Mouse (Mus musculus) hindbrain, embryonic 15.5 days (tissue): Measurements from ENCODE around the gene Thrb. TPM values are rescaled to one million over a fixed set of nuclear protein-coding genes. Genes with fewer than 3 reads are reported as not detected.

ENCODE experiments used
- ATAC-seq: fragments of 200-750 bp; cut with Nextera tagmentation; 2 replicates; pipeline ENCODE4 v1.8.0; 2017; ENCODE audit warnings: low read depth, moderate number of reproducible peaks, moderate TSS enrichment; ENCODE audit not compliant: low FRiP score
- H3K27ac ChIP-seq: fragments of 300-500 bp; sonication (generic); replicated peaks from 2 replicates; pipeline ENCODE4 v1.5.1; 2015; ENCODE audit warnings: mild to moderate bottlenecking, inconsistent platforms
- H3K27me3 ChIP-seq: fragments of 300-500 bp; sonication (generic); 2 replicates; pipeline ENCODE4 v1.6.1; 2015; ENCODE audit warnings: control low read depth, inconsistent platforms
- H3K36me3 ChIP-seq: fragments of 300-500 bp; sonication (generic); 2 replicates; pipeline ENCODE4 v1.6.1; 2015; ENCODE audit warnings: control low read depth, inconsistent platforms
- H3K4me1 ChIP-seq: fragments of 300-500 bp; sonication (generic); replicated peaks from 2 replicates; pipeline ENCODE4 v1.6.1; 2015; ENCODE audit warnings: control low read depth, inconsistent platforms
- H3K4me2 ChIP-seq: fragments of 300-500 bp; sonication (generic); 2 replicates; pipeline ENCODE4 v1.6.1; 2015; ENCODE audit warnings: moderate library complexity, mild to moderate bottlenecking, inconsistent platforms
- H3K4me3 ChIP-seq: fragments of 300-500 bp; sonication (generic); 2 replicates; pipeline ENCODE4 v1.5.1; 2015; ENCODE audit warnings: mild to moderate bottlenecking, inconsistent platforms
- H3K9ac ChIP-seq: fragments of 300-500 bp; sonication (generic); 2 replicates; pipeline ENCODE4 v1.6.1; 2015; ENCODE audit warnings: inconsistent platforms
- H3K9me3 ChIP-seq: fragments of 300-500 bp; sonication (generic); 2 replicates; pipeline ENCODE4 v1.6.1; 2016; ENCODE audit warnings: control low read depth, inconsistent platforms
- WGBS: fragments of 180-500 bp; shearing (Covaris S2); methylation state at CpG from one replicate; pipeline ENCODE4 v1.1.7; 2015; 5-methylcytosine and 5-hydroxymethylcytosine counted together
- polyA plus RNA-seq: library from polyadenylated mRNA; unstranded; fragments of >200 nt; fragmentation: Nextera tagmentation; extraction: Ambion mirVana; gene quantifications from 2 replicates; pipeline ENCODE4 v1.2.1, GENCODE M21; 2015

The Thrb gene
- polyA plus RNA-seq, 1 experiment from 2014 or later, result 2.3 TPM

GRCm38 (mm10) chr14:17722824-17723445 lies 62.9 kb downstream of the Thrb start:
- Histone ChIP-seq H3K4me1 (no peaks in the 10 kb centered on the region), H3K27ac (no peak overlapping the region), H3K9ac (no peak overlapping the region), H3K4me2 (no peak overlapping the region), H3K36me3 (no peaks in the 10 kb centered on the region), H3K27me3 (no peaks in the 10 kb centered on the region), H3K4me3 (no peak overlapping the region), H3K9me3 (no peaks in the 10 kb centered on the region)
- WGBS, result 17% methylated on average over 1 of the region's 1 CpGs
- no peak for ATAC-seq

GRCm38 (mm10) chr14:17724577-17724976 lies 64.5 kb downstream of the Thrb start:
- H3K9ac ChIP-seq, result no peak overlapping the region
- no peaks in the 10 kb centered on the region for H3K27me3 ChIP-seq
- H3K36me3 ChIP-seq, result no peaks in the 10 kb centered on the region
- WGBS, result 97% methylated on average over 3 of the region's 3 CpGs
- H3K27ac ChIP-seq, result no peak overlapping the region
- H3K9me3 ChIP-seq, result no peaks in the 10 kb centered on the region
- H3K4me2 ChIP-seq, result no peak overlapping the region
- no peaks in the 10 kb centered on the region for H3K4me1 ChIP-seq
- H3K4me3 ChIP-seq, result no peak overlapping the region
- no peak for ATAC-seq

GRCm38 (mm10) chr14:17726906-17727305 lies 66.8 kb downstream of the Thrb start:
- Histone ChIP-seq H3K4me3 (no peak overlapping the region), H3K4me2 (no peak overlapping the region), H3K27ac (no peak overlapping the region), H3K27me3 (no peaks in the 10 kb centered on the region), H3K4me1 (no peaks in the 10 kb centered on the region), H3K9me3 (no peaks in the 10 kb centered on the region), H3K9ac (no peak overlapping the region), H3K36me3 (no peaks in the 10 kb centered on the region)
- ATAC-seq, result no peak
- 87% methylated on average over 1 of the region's 1 CpGs for WGBS

GRCm38 (mm10) chr14:17727878-17728277 lies 67.8 kb downstream of the Thrb start:
- no peaks in the 10 kb centered on the region for H3K36me3 ChIP-seq
- no peak overlapping the region for H3K9ac ChIP-seq
- no peak overlapping the region for H3K27ac ChIP-seq
- H3K4me2 ChIP-seq, result no peak overlapping the region
- no peak for ATAC-seq
- no peaks in the 10 kb centered on the region for H3K27me3 ChIP-seq
- WGBS, result 85% methylated on average over 4 of the region's 4 CpGs
- H3K4me1 ChIP-seq, result no peaks in the 10 kb centered on the region
- H3K4me3 ChIP-seq, result no peak overlapping the region
- H3K9me3 ChIP-seq, result no peaks in the 10 kb centered on the region

- H3K9me3 ChIP-seq, result no peaks in the 10 kb centered on the region
- WGBS, result 89% methylated on average over 2 of the region's 2 CpGs
- no peak overlapping the region for H3K27ac ChIP-seq
- no peak overlapping the region for H3K4me3 ChIP-seq
- no peaks in the 10 kb centered on the region for H3K36me3 ChIP-seq
- H3K9ac ChIP-seq, result no peak overlapping the region
- no peak overlapping the region for H3K4me2 ChIP-seq
- no peaks in the 10 kb centered on the region for H3K27me3 ChIP-seq
- no peaks in the 10 kb centered on the region for H3K4me1 ChIP-seq
- no peak for ATAC-seq
Measured at GRCm38 (mm10) chr14:17728889-17729288, 68.8 kb downstream of the Thrb start.

GRCm38 (mm10) chr14:17731020-17731419 lies 71.0 kb downstream of the Thrb start:
- 5% methylated on average over 2 of the region's 2 CpGs for WGBS
- H3K4me3 ChIP-seq, result no peak overlapping the region

GRCm38 (mm10) chr14:17733077-17733778 lies 73.2 kb downstream of the Thrb start:
- Histone ChIP-seq H3K4me3 (no peak overlapping the region), H3K4me2 (no peak overlapping the region), H3K27me3 (no peaks in the 10 kb centered on the region), H3K27ac (no peak overlapping the region), H3K9ac (no peak overlapping the region), H3K9me3 (no peaks in the 10 kb centered on the region), H3K36me3 (no peaks in the 10 kb centered on the region), H3K4me1 (no peaks in the 10 kb centered on the region)
- 81% methylated on average over 2 of the region's 2 CpGs for WGBS
- ATAC-seq, result no peak

More at GRCm38 (mm10) chr14:17731020-17731419, 71.0 kb downstream of the Thrb start:
- no peaks in the 10 kb centered on the region for H3K4me1 ChIP-seq
- H3K27ac ChIP-seq, result no peak overlapping the region
- H3K27me3 ChIP-seq, result no peaks in the 10 kb centered on the region
- H3K4me2 ChIP-seq, result no peak overlapping the region
- no peak overlapping the region for H3K9ac ChIP-seq
- no peaks in the 10 kb centered on the region for H3K36me3 ChIP-seq
- ATAC-seq, result no peak
- no peaks in the 10 kb centered on the region for H3K9me3 ChIP-seq

GRCm38 (mm10) chr14:17733779-17734137 lies 73.7 kb downstream of the Thrb start:
- 68% methylated on average over 2 of the region's 2 CpGs for WGBS
- no peaks in the 10 kb centered on the region for H3K36me3 ChIP-seq
- no peaks in the 10 kb centered on the region for H3K9me3 ChIP-seq
- no peak overlapping the region for H3K4me3 ChIP-seq
- no peaks in the 10 kb centered on the region for H3K4me1 ChIP-seq
- H3K27me3 ChIP-seq, result no peaks in the 10 kb centered on the region
- H3K27ac ChIP-seq, result no peak overlapping the region
- no peak overlapping the region for H3K9ac ChIP-seq
- no peak overlapping the region for H3K4me2 ChIP-seq
- no peak for ATAC-seq

- ATAC-seq, result no peak
- no peaks in the 10 kb centered on the region for H3K27me3 ChIP-seq
- no peak overlapping the region for H3K4me2 ChIP-seq
- H3K4me3 ChIP-seq, result no peak overlapping the region
- no peaks in the 10 kb centered on the region for H3K9me3 ChIP-seq
- no peaks in the 10 kb centered on the region for H3K4me1 ChIP-seq
- no peak overlapping the region for H3K27ac ChIP-seq
- WGBS, result 88% methylated on average over 6 of the region's 6 CpGs
- no peaks in the 10 kb centered on the region for H3K36me3 ChIP-seq
- no peak overlapping the region for H3K9ac ChIP-seq
Measured at GRCm38 (mm10) chr14:17735440-17735839, 75.4 kb downstream of the Thrb start.

- no peaks in the 10 kb centered on the region; the same call in 1 of the 2 replicates for H3K4me1 ChIP-seq
- no peak overlapping the region for H3K4me3 ChIP-seq
- ATAC-seq, result no peak
- H3K9me3 ChIP-seq, result no peaks in the 10 kb centered on the region
- H3K27me3 ChIP-seq, result no peaks in the 10 kb centered on the region
- H3K36me3 ChIP-seq, result no peaks in the 10 kb centered on the region
- H3K27ac ChIP-seq, result no peak overlapping the region
- H3K9ac ChIP-seq, result no peak overlapping the region
- WGBS, result 58% methylated on average over 3 of the region's 3 CpGs
- H3K4me2 ChIP-seq, result no peak overlapping the region
Measured at GRCm38 (mm10) chr14:17740903-17741302, 80.8 kb downstream of the Thrb start.

- no peaks in the 10 kb centered on the region for H3K36me3 ChIP-seq
- no peaks in the 10 kb centered on the region; the same call in 1 of the 2 replicates for H3K4me1 ChIP-seq
- no peak overlapping the region for H3K9ac ChIP-seq
- H3K4me2 ChIP-seq, result no peak overlapping the region
- H3K27me3 ChIP-seq, result no peaks in the 10 kb centered on the region
- H3K4me3 ChIP-seq, result no peak overlapping the region
- H3K27ac ChIP-seq, result no peak overlapping the region
- no peak for ATAC-seq
- WGBS, result 76% methylated on average over 2 of the region's 2 CpGs
- no peaks in the 10 kb centered on the region for H3K9me3 ChIP-seq
Measured at GRCm38 (mm10) chr14:17742264-17742663, 82.2 kb downstream of the Thrb start.

GRCm38 (mm10) chr14:17742902-17743712 lies 83.0 kb downstream of the Thrb start:
- Histone ChIP-seq H3K9ac (no peak overlapping the region), H3K4me1 (no peaks in the 10 kb centered on the region; the same call in 1 of the 2 replicates), H3K4me3 (no peak overlapping the region), H3K27me3 (no peaks in the 10 kb centered on the region), H3K36me3 (no peaks in the 10 kb centered on the region), H3K27ac (no peak overlapping the region), H3K9me3 (no peaks in the 10 kb centered on the region), H3K4me2 (no peak overlapping the region)
- WGBS, result 72% methylated on average over 9 of the region's 9 CpGs
- ATAC-seq, result no peak
